Comparison of ENCODE assay signal across 27 mouse cellular contexts in genomic region chr6:135527879-135528278, GRCm38 (mm10).
DNase-seq lines count a peak whose midpoint lies in the region; ATAC-seq and TF ChIP-seq lines count a peak whose summit lies in the region.
"Had no signal": no experiment of that assay in that cellular context is flagged by ENCODE, and none has a peak within 500 bp of the region (broad histone marks: within the 10 kb centered on the region; RNA-seq: fewer than 3 reads in every experiment).

No protein-coding gene starts in this region.

- no peaks in the 10 kb centered on the region for H3K9me3 ChIP-seq in forebrain, embryonic 10.5 days
- H3K9me3 ChIP-seq in forebrain, embryonic 11.5 days (ENCODE audit: control insufficient read depth, low read length) = no peaks in the 10 kb centered on the region
- H3K9me3 ChIP-seq: embryonic facial prominence, embryonic 12.5 days; heart, embryonic 12.5 days; limb, embryonic 15.5 days; liver, embryonic 15.5 days; neural tube, embryonic 15.5 days had no signal

- H3K4me3 ChIP-seq in forebrain, embryonic 10.5 days = no peak overlapping the region
- H3K4me3 ChIP-seq in forebrain, embryonic 11.5 days (ENCODE audit: low read depth, low read length) = no peak overlapping the region
- no peak overlapping the region for H3K4me3 ChIP-seq in layer of hippocampus, adult 2 months
- H3K4me3 ChIP-seq: embryonic facial prominence, embryonic 12.5 days; erythroblast, embryonic 14.5 days; heart, embryonic 12.5 days; limb, embryonic 15.5 days; liver, embryonic 15.5 days; neural tube, embryonic 15.5 days had no signal

- no peaks in the 10 kb centered on the region for H3K27me3 ChIP-seq in forebrain, embryonic 10.5 days (ENCODE audit: poor library complexity, severe bottlenecking)
- H3K27me3 ChIP-seq in forebrain, embryonic 11.5 days (ENCODE audit: control insufficient read depth, insufficient read depth, low read length) = no peaks in the 10 kb centered on the region
- H3K27me3 ChIP-seq: embryonic facial prominence, embryonic 12.5 days; heart, embryonic 12.5 days; liver, embryonic 15.5 days had no signal

- no peaks in the 10 kb centered on the region for H3K36me3 ChIP-seq in forebrain, embryonic 10.5 days (replicated peaks)
- no peaks in the 10 kb centered on the region for H3K36me3 ChIP-seq in forebrain, embryonic 11.5 days (ENCODE audit: control insufficient read depth, insufficient read depth, low read length)
- H3K36me3 ChIP-seq: embryonic facial prominence, embryonic 12.5 days; heart, embryonic 12.5 days; limb, embryonic 15.5 days; liver, embryonic 15.5 days; neural tube, embryonic 15.5 days had no signal

- peak overlapping the region; percentile 48; the same call in 1 of the 2 replicates for H3K27ac ChIP-seq in forebrain, embryonic 10.5 days
- no peak overlapping the region for H3K27ac ChIP-seq in forebrain, embryonic 11.5 days (ENCODE audit: low read depth, low read length)
- peak overlapping the region; percentile 95 for H3K27ac ChIP-seq in layer of hippocampus, adult 2 months
- H3K27ac ChIP-seq: embryonic facial prominence, embryonic 12.5 days; hindbrain, postnatal 0 days; limb, embryonic 15.5 days; liver, embryonic 15.5 days; macrophage; neural tube, embryonic 15.5 days; stomach, postnatal 0 days had no signal

- no peak for TF ChIP-seq CTCF in layer of hippocampus, adult 2 months (conservative IDR thresholded peaks at IDR 0.05)

- H3K9ac ChIP-seq in forebrain, embryonic 11.5 days (ENCODE audit: low read length) = no peak overlapping the region
- H3K9ac ChIP-seq: embryonic facial prominence, embryonic 12.5 days; forebrain, postnatal 0 days; heart, embryonic 12.5 days; limb, embryonic 15.5 days; liver, embryonic 15.5 days; neural tube, embryonic 15.5 days had no signal

- no peak for ATAC-seq in forebrain, embryonic 11.5 days (replicated peaks; ENCODE audit: low FRiP score)
- ATAC-seq: forebrain, postnatal 0 days; hindbrain, postnatal 0 days; intestine, embryonic 16.5 days had no signal

- whole genome bisulfite sequencing in forebrain, embryonic 10.5 days = 41% methylated on average over 4 of the region's 4 CpGs
- 29% methylated on average over 4 of the region's 4 CpGs for WGBS in forebrain, embryonic 11.5 days

- H3K4me2 ChIP-seq in forebrain, embryonic 11.5 days (ENCODE audit: low read depth, low read length, severe bottlenecking) = no peak overlapping the region
- H3K4me2 ChIP-seq: embryonic facial prominence, embryonic 12.5 days; heart, embryonic 12.5 days; limb, embryonic 15.5 days; liver, embryonic 15.5 days; neural tube, embryonic 15.5 days had no signal

- no peak for DNase-seq in forebrain, embryonic 10.5 days (ENCODE audit: extremely low spot score, low spot score)
- no peak for DNase-seq in forebrain, embryonic 11.5 days (ENCODE audit: low spot score)
- DNase-seq in layer of hippocampus, adult 2 months (ENCODE audit: low spot score in 2 of 2) = peak in 1 of 2 experiments; percentile 23
- DNase-seq in layer of hippocampus, postnatal 10 days (ENCODE audit: low spot score in 2 of 2) = no peak
- peak; percentile 56 for DNase-seq in right cerebral cortex, adult 18-20 months
- no peak for DNase-seq in right cerebral cortex, postnatal 4 days
- DNase-seq in lung, postnatal 36 days = no peak
- DNase-seq in cerebellum, postnatal 10 days = no peak
- DNase-seq: adrenal gland, postnatal 14 days; cerebellum, adult 11 months; cerebellum, postnatal 14 days; forebrain, postnatal 0 days; gastrocnemius, postnatal 10 days; heart, adult 11 months; heart, postnatal 14 days; kidney, adult 9 months; kidney, postnatal 36 days had no signal

- H3K4me1 ChIP-seq in forebrain, embryonic 10.5 days = peaks cover 27% of the 10 kb centered on the region
- H3K4me1 ChIP-seq in forebrain, embryonic 11.5 days (replicated peaks; ENCODE audit: control insufficient read depth, insufficient read depth, low read length) = no peaks in the 10 kb centered on the region
- H3K4me1 ChIP-seq: liver, embryonic 15.5 days had no signal
